Mouse (Mus musculus) CH12.LX (cell line): ENCODE data around the gene Casq1. TPM values are rescaled to one million over a fixed set of nuclear protein-coding genes. Genes with fewer than 3 reads are reported as not detected.

Experiments
- DNase-seq: peaks from one replicate; pipeline ENCODE4 v3.0.0-alpha.2; 2013; ENCODE audit errors: extremely low read depth
- H3K27ac ChIP-seq: 2 replicates; pipeline ENCODE4 v1.5.1; 2012; ENCODE audit warnings: low read depth, mild to moderate bottlenecking, control low read depth, moderate library complexity; ENCODE audit not compliant: insufficient read depth
- H3K27me3 ChIP-seq: replicated peaks from 2 replicates; pipeline ENCODE3; 2012; ENCODE audit warnings: inconsistent platforms
- H3K36me3 ChIP-seq, 2 experiments: replicated peaks in 1 of 2; 2 replicates each; pipeline versions ENCODE3 to v1.6.1; 2012; ENCODE audit warnings: inconsistent platforms in 1 of 2, low read length in 1 of 2, mild to moderate bottlenecking in 1 of 2, mixed read lengths in 1 of 2, moderate library complexity in 1 of 2; ENCODE audit not compliant: control insufficient read depth in 1 of 2, insufficient read depth in 1 of 2
- H3K4me1 ChIP-seq, 2 experiments: 2 replicates each; pipeline ENCODE4 v1.6.1; 2012; ENCODE audit warnings: inconsistent platforms in 1 of 2, moderate library complexity in 1 of 2; ENCODE audit not compliant: insufficient read depth in 2 of 2, control insufficient read depth in 1 of 2
- H3K4me2 ChIP-seq: 2 replicates; pipeline ENCODE4 v1.6.1; 2012; ENCODE audit warnings: low read depth, mild to moderate bottlenecking, control low read depth; ENCODE audit not compliant: poor library complexity, insufficient read depth, severe bottlenecking
- H3K4me3 ChIP-seq, 3 experiments: fragments of 150-350 bp in 1 of 3; sonication (generic) in 1 of 3; replicated peaks in 1 of 3; 2 replicates each; pipeline versions ENCODE3 to v1.5.1; 2011 to 2012; ENCODE audit warnings: low read depth in 2 of 3, low read length in 2 of 3, mild to moderate bottlenecking in 2 of 3, moderate library complexity in 2 of 3, control low read depth in 1 of 3, improper control_type of control experiment in 1 of 3, inconsistent platforms in 1 of 3, mixed read lengths in 1 of 3; ENCODE audit not compliant: poor library complexity in 1 of 3
- H3K79me2 ChIP-seq: replicated peaks from 2 replicates; pipeline ENCODE4 v1.6.1; 2012; ENCODE audit warnings: mild to moderate bottlenecking, moderate library complexity; ENCODE audit not compliant: control insufficient read depth, poor library complexity, insufficient read depth, severe bottlenecking; ENCODE audit errors: extremely low read depth
- H3K9ac ChIP-seq: 2 replicates; pipeline ENCODE4 v1.6.1; 2012; ENCODE audit warnings: low read depth, mild to moderate bottlenecking, control low read depth, moderate library complexity; ENCODE audit not compliant: insufficient read depth
- H3K9me3 ChIP-seq: replicated peaks from 2 replicates; pipeline ENCODE3; 2012; ENCODE audit warnings: low read length, inconsistent platforms, mixed read lengths
- CTCF ChIP-seq, 2 experiments: IDR thresholded peaks in 1 of 2; conservative IDR thresholded peaks in 1 of 2; 2 replicates each; pipeline ENCODE4 v1.5.1; 2011 to 2012; ENCODE audit warnings: low read depth in 2 of 2, low read length in 2 of 2, improper control_type of control experiment in 1 of 2, inconsistent platforms in 1 of 2, mild to moderate bottlenecking in 1 of 2, moderate library complexity in 1 of 2
- E2F4 ChIP-seq: IDR thresholded peaks from 2 replicates; pipeline ENCODE4 v1.6.1; 2011; ENCODE audit warnings: low read depth, low read length, improper control_type of control experiment; ENCODE audit not compliant: insufficient replicate concordance
- ETS1 ChIP-seq: conservative IDR thresholded peaks from 2 replicates; pipeline ENCODE4 v1.6.1; 2012; ENCODE audit warnings: low read depth, mild to moderate bottlenecking, inconsistent platforms, low read length, improper control_type of control experiment, moderate library complexity
- IRF4 ChIP-seq: IDR thresholded peaks from 2 replicates; pipeline ENCODE4 v1.6.1; 2014; ENCODE audit warnings: low read depth, mild to moderate bottlenecking, inconsistent platforms, low read length, improper control_type of control experiment
- JUN ChIP-seq: IDR thresholded peaks from 2 replicates; pipeline ENCODE4 v1.6.1; 2011; ENCODE audit warnings: low read depth, mild to moderate bottlenecking, low read length, improper control_type of control experiment, moderate library complexity; ENCODE audit not compliant: insufficient read depth
- KAT2A ChIP-seq: IDR thresholded peaks from 2 replicates; pipeline ENCODE4 v1.6.1; 2012; ENCODE audit warnings: low read length, improper control_type of control experiment, inconsistent platforms; ENCODE audit not compliant: insufficient replicate concordance
- MAX ChIP-seq: IDR thresholded peaks from 2 replicates; pipeline ENCODE4 v1.6.1; 2011; ENCODE audit warnings: low read length, improper control_type of control experiment
- MEF2A ChIP-seq: IDR thresholded peaks from 2 replicates; pipeline ENCODE4 v1.6.1; 2014; ENCODE audit warnings: low read depth, mild to moderate bottlenecking, inconsistent platforms, low read length, improper control_type of control experiment, borderline replicate concordance
- MYC ChIP-seq: IDR thresholded peaks from 2 replicates; pipeline ENCODE4 v1.6.1; 2011; ENCODE audit warnings: low read depth, mild to moderate bottlenecking, improper control_type of control experiment, low read length
- NELFE ChIP-seq: IDR thresholded peaks from 2 replicates; pipeline ENCODE4 v1.6.1; 2011; ENCODE audit warnings: low read depth, low read length, improper control_type of control experiment
- NRF1 ChIP-seq: IDR thresholded peaks from 2 replicates; pipeline ENCODE4 v1.6.1; 2014; ENCODE audit warnings: low read depth, mild to moderate bottlenecking, inconsistent platforms, low read length, improper control_type of control experiment, moderate library complexity
- POLR2A ChIP-seq: IDR thresholded peaks from 2 replicates; pipeline ENCODE4 v1.6.1; 2011; ENCODE audit warnings: low read depth, mild to moderate bottlenecking, improper control_type of control experiment, low read length
- POLR2AphosphoS2 ChIP-seq: IDR thresholded peaks from 2 replicates; pipeline ENCODE4 v1.6.1; 2011; ENCODE audit warnings: low read depth, low read length, improper control_type of control experiment
- RAD21 ChIP-seq: IDR thresholded peaks from 2 replicates; pipeline ENCODE4 v1.6.1; 2011; ENCODE audit warnings: low read depth, mild to moderate bottlenecking, low read length, improper control_type of control experiment, moderate library complexity
- SIN3A ChIP-seq: IDR thresholded peaks from 2 replicates; pipeline ENCODE4 v1.6.1; 2012; ENCODE audit warnings: low read length, improper control_type of control experiment, inconsistent platforms
- SMC3 ChIP-seq: IDR thresholded peaks from 2 replicates; pipeline ENCODE4 v1.6.1; 2011; ENCODE audit warnings: low read depth, low read length, improper control_type of control experiment
- UBTF ChIP-seq: IDR thresholded peaks from 2 replicates; pipeline ENCODE4 v1.6.1; 2012; ENCODE audit warnings: low read depth, mild to moderate bottlenecking, inconsistent platforms, low read length, improper control_type of control experiment, moderate library complexity
- ZC3H11A ChIP-seq: IDR thresholded peaks from 2 replicates; pipeline ENCODE4 v1.6.1; 2012; ENCODE audit warnings: low read depth, mild to moderate bottlenecking, inconsistent platforms, low read length, improper control_type of control experiment
- ZKSCAN1 ChIP-seq: IDR thresholded peaks from 2 replicates; pipeline ENCODE4 v1.6.1; 2012; ENCODE audit warnings: low read depth, inconsistent platforms, low read length, improper control_type of control experiment, borderline replicate concordance
- ZMIZ1 ChIP-seq: IDR thresholded peaks from 2 replicates; pipeline ENCODE4 v1.6.1; 2012; ENCODE audit warnings: low read depth, mild to moderate bottlenecking, inconsistent platforms, low read length, improper control_type of control experiment
- ZNF384 ChIP-seq: IDR thresholded peaks from 2 replicates; pipeline ENCODE4 v1.6.1; 2012; ENCODE audit warnings: low read depth, low read length, improper control_type of control experiment, inconsistent platforms
- dilution Hi-C: fragments of 300-500 bp; cut with MboI; formaldehyde crosslinking; loops from 2 replicates; pipeline ENCODE4 v1.14.3; 2020; ENCODE audit warnings: low sequenced_read_pairs; ENCODE audit not compliant: extremely low pct_unique_long_range_greater_than_20kb, extremely low pct_ligation_motif_present
- in situ Hi-C: fragments of 300-500 bp; cut with MboI; formaldehyde crosslinking; loops from 3 replicates; pipeline ENCODE4 v1.14.3; 2019; ENCODE audit warnings: low sequenced_read_pairs, low pct_ligation_motif_present, low pct_unique_long_range_greater_than_20kb, mixed read lengths
- polyA plus RNA-seq: library from polyadenylated mRNA; unstranded; fragments of >175 nt; gene quantifications from 2 replicates; pipeline ENCODE4 v1.2.1, GENCODE M21; 2012; ENCODE audit warnings: low read depth; ENCODE audit not compliant: insufficient read length
- total RNA-seq, 2 experiments: library from RNA; depleted of rRNA; stranded (reverse); fragments of 300-350 nt in 1 of 2; fragments of >200 nt in 1 of 2; gene quantifications; 2 replicates each; pipeline ENCODE4 v1.2.3; 2012 to 2014

The Casq1 gene
- total and polyA plus RNA-seq, 3 experiments, result 0.21 to 0.96 TPM; not detected in 1

DNA sequence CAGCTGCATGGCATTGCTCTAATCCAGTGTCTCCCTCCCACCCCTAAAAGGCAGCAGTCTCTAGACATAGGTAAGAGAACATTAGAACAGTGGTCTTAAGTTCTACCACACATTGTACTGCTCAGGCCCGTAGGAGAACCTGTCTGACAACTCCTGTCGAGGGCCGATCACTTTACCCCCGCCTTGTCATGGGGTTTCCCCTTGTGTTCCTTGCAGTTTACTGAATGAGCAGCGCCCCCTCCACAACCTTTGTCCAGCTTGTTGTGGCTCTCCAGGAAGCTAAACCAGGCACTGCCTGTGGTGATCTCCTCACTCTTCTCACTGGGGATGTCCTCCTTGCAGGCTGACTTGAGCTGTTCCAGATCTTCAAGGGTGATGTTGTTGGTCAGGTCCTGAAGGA is 19.5 kb downstream of the Casq1 start:
- Histone ChIP-seq H3K4me1 (peaks cover 15 to 48% of the 10 kb centered on the region in 2 experiments), H3K9ac (no peak overlapping the region), H3K4me2 (no peak overlapping the region), H3K27ac (no peak overlapping the region; the same call in 1 of the 2 replicates), H3K9me3 (no peaks in the 10 kb centered on the region), H3K36me3 (peaks cover 61 to 96% of the 10 kb centered on the region in 2 experiments), H3K27me3 (no peaks in the 10 kb centered on the region), H3K4me3 (no peak overlapping the region), H3K79me2 (peaks cover 5% of the 10 kb centered on the region; the same call in 1 of the 2 replicates)
- dilution Hi-C loops, result no loop called here
- TF ChIP-seq MAX, result no peak
- no peak for TF ChIP-seq MEF2A
- no peak for TF ChIP-seq NRF1
- no peak for TF ChIP-seq SMC3
- no peak for TF ChIP-seq CTCF (conservative IDR thresholded peaks at IDR 0.05 in 1 of 2, IDR thresholded peaks at IDR 0.05 in 1 of 2; ENCODE audit: low read depth in 2 of 2, low read length in 2 of 2)
- no peak for TF ChIP-seq IRF4
- no peak for TF ChIP-seq ZNF384
- no peak for TF ChIP-seq RAD21
- TF ChIP-seq ETS1, result no peak
- TF ChIP-seq JUN, result no peak
- no peak for TF ChIP-seq UBTF
- no peak for TF ChIP-seq POLR2AphosphoS2
- no peak for TF ChIP-seq MYC
- no peak for TF ChIP-seq ZC3H11A
- no peak for TF ChIP-seq NELFE
- no peak for TF ChIP-seq SIN3A
- DNase-seq, result peak; percentile 23
- in situ Hi-C loops, result no loop called here

DNA sequence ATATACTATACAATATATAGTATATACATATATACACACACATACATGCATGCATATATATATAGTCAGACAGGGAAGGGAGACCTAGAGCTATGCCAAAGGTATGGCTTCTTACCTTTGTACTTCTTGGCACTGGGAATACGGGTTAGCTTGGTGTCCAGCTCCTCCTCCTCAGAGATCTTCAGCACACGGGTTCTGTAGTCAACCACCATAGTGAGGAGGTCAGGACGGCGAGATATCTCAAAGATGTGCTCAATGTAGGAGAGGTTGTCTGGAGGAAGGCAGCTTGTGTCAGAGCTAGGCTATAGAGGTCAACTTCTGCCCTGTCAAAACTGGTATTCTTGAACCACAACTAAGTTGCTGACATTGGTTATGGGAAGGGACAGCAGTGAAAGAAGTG is 20.7 kb downstream of the Casq1 start:
- H3K9ac ChIP-seq, result no peak overlapping the region
- H3K36me3 ChIP-seq, result peaks cover 72 to 97% of the 10 kb centered on the region in 2 experiments
- no peak overlapping the region for H3K27ac ChIP-seq
- in situ Hi-C loops (no loop called here), dilution Hi-C loops (no loop called here)
- H3K27me3 ChIP-seq, result no peaks in the 10 kb centered on the region
- H3K4me2 ChIP-seq, result no peak overlapping the region
- H3K9me3 ChIP-seq, result no peaks in the 10 kb centered on the region
- H3K4me1 ChIP-seq, result peaks cover 12 to 37% of the 10 kb centered on the region in 2 experiments
- 0 out of 2 replicates have a peak, but pooled peaks cover 5% of the 10 kb centered on the region for H3K79me2 ChIP-seq
- no peak overlapping the region for H3K4me3 ChIP-seq
- DNase-seq, result no peak
- no peak for TF ChIP-seq ZMIZ1
- no peak for TF ChIP-seq ZKSCAN1
- no peak for TF ChIP-seq ZNF384
- TF ChIP-seq CTCF (conservative IDR thresholded peaks at IDR 0.05 in 1 of 2, IDR thresholded peaks at IDR 0.05 in 1 of 2; ENCODE audit: low read depth in 2 of 2, low read length in 2 of 2), result no peak
- no peak for TF ChIP-seq POLR2A
- no peak for TF ChIP-seq E2F4
- TF ChIP-seq KAT2A, result no peak
